Mouse (Mus musculus) effector memory CD4-positive, alpha-beta T cell, adult 5 months (primary cell): ENCODE data around the gene Pmis2. TPM values are rescaled to one million over a fixed set of nuclear protein-coding genes. Genes with fewer than 3 reads are reported as not detected.

Experiments
- polyA plus RNA-seq: library from polyadenylated mRNA; unstranded; fragments of 100-300 nt; shearing (Covaris generic); gene quantifications from one replicate; pipeline ENCODE4 v1.2.1, GENCODE M21; 2017

Gene Pmis2
- 0.56 TPM for polyA plus RNA-seq

DNA sequence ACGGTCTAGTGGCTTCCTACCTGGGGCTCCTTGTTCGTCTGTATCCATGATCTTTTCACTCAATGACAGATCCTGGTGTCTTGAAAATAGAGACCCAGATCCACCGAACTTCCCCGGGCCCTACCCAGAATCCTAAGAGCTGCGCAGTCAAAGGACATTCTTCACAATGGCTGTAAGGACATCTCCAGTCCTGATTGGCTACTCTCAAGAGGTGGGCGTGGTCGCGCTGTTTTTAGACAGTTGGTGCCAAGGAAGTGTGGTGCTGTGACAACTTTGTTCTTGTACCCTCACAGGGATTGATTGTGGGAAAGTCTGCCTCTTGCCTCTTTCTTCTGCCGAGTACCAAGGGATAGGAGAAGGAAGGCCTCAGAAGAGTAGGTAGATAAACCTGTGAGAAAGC, at the start of gene Pmis2:
Gene Pmis2, minus strand, starts transcription at position 126 of the 400 bp plus-strand sequence.

DNA sequence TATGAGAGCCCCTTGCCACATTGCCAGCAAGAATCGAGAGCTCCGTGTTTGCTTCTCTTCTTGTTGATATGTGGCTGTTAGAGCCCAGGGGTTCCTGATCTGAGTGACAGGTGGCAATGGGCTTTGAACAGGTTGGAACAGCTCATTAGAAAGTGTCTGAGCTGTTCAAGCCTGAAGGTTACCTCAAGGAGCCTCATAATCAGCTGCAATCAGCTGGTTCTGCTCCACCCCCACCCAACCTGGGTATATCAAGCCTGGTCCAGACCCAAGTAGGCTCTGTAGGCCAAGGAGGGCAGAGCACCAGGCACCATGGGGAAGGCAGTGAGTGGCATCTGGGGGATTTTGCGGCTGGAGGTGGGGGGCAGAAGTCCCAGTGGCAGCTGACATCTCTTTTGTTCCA, 40.5 kb upstream of the Pmis2 start, which contains the start of gene Atp4a:
Gene Atp4a, plus strand, starts transcription at position 268 of the 400 bp plus-strand sequence.

DNA sequence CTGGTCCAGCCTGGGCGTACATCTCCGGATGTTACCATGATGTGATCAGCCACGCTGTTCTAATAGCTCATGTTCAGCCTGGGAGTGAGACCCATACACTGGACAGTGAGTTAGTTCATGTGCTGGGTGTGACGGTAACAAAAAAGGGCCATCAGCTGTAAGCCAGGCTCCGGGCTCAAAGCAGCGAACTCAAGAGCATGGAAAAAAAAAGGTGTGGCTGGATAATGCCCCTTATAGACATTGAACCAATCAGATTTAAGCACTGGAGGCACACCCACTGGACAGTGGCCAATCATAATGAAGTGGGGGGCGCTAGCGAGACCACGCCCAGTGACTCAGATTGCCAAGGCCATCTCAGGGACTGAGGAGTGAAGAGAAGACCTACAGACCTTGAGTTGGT, 27.2 kb upstream of the Pmis2 start, which contains the start of gene 2200002J24Rik:
Gene 2200002J24Rik, plus strand, starts transcription at position 338 of the 400 bp plus-strand sequence.

DNA sequence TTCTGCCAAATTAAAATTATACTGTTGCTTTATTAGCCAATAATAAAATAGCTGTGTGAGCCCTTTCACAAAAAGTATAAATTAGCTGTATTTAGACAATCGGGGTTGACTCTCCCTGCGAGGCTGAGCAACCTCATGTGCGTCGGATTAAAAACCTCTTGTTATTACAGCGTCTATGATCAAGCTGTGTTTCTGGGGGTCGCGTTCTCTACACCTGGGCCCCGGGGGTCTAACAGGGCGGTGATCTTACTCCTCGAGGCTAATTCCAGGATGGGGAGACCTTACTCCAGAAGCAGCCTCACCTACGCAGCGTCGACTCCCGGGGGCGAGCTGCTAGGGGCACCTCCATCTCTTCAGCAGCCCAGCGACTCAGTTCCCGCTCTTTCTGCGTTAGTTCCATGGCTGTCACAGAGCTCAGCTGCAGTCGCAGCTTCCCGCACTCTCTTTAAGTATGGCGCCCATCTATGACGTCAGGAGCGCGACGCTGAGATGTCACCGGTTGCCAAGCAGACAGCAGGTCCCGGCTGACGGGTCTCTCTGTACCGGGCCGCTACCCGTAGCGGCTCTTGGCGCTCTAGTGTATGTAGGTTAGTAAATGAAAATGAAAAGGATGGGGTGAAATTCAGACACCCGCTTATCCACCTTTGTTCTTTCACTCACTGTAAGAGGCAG, 6.7 kb downstream of the Pmis2 start, which contains the start of gene Haus5:
Gene Haus5, minus strand, starts transcription at position 466 of the 672 bp plus-strand sequence.

DNA sequence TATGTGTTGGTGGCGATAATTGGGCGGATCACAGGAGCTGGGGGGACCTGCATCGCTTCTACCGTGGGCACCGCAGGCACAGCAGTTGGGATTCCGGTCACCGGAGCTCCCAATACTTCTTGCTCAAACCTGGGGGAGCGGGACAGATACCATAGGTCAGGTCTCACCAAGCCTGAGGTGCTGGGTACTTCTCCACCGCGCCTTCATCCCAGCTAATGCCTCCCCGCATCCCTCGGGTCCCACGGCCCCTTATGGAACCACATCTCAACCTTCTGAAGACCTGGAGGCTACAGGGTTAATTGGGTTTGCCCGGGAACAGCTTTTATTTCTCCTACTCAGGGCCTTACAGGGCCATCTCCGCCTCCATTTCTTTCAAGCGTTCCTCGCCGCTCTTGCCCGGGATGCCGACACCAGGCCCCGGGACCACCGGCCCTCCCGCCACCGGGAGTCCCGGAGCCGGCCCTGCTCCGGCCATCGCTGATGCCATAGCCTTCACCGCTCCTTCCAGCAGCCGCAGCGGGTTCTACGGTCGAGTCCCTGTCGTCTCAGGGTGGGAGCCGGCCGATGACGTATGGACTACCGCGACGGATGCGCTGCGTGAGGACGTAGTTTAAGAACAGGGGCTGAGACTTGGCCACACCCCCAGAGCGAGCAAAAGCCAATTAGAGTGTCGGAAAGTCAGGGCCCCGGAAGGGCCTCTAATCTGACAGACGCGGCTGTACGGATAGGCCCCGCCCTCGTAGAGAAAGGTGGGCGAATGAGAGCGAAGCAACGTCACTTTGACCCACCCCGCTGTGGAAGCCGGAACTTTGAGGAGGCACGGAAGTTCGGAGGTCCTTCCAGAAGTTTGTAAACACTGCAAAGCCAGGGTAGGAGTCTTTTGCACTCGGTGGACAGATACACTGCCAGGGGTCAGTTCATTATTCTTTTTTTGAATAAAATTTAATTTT, 21.5 kb downstream of the Pmis2 start, which contains the start of gene Rbm42:
Gene Rbm42, minus strand, starts transcription at position 727 of the 950 bp plus-strand sequence.

DNA sequence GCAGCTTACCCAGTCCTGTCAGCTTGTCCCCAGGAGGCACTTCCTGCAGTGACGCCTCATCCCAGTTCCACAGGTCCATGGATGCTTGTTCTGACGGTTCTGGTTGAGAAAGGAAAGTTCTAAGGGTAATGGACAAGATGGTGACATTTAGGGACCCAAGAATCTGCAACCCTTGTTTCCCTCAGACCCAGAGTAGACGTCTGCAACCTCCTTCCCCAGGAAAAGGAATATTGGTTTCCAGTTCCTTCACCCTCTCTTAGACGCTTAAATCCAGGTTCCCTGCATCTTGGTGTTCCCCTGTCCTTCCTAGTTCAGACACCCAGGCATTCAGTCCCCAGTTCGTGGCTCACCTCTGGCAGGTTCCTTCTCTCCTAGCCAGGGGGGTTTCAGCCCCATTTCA, 35.7 kb downstream of the Pmis2 start, which contains the start of gene Etv2:
Gene Etv2, minus strand, starts transcription at position 101 of the 400 bp plus-strand sequence.

DNA sequence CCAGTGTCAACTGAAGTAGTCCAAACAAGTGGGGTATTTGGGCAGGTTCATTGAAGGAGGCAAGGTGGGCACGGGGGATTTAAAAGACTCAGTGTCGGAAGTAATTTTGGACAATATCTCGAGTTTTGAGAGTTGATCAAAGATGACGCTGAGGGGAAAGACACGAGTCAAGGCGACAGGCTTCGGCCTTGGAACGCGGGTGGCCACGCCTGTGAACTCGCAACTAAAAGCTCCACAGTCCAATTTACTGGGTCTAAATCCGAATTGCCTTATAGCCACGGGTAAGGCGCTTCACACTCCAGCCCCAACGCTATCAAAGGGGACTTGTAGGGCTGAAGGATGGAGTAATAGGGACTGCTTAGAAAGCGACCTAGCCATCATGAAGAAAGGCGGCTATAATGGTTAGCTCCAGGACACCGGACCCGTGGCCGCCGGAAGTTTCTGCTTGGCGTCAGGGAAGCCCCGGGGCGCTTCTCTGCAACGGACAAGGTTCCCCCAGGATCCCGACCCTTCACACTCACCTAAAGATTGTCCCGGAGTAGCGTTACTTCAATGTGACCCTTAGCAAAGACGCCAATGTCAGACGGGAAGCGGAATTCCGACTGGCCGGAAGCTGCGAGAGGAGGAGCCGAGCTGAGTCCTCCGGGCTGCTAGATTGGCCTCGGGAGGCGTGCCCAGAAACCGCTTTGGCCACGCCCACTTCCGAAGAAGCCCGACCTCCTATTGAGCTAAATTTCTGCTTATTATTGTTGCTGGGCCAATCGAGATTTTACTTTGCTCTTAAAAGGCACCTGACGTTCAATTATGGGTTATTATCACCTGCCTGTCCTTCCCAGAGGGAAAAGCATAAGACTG, 45.6 kb downstream of the Pmis2 start, which contains the start of gene Cox6b1:
Gene Cox6b1, minus strand, starts transcription at position 622 of the 855 bp plus-strand sequence.

Other genes starting within 250 kb of the Pmis2 start
- 853 TPM for gene Nfkbid, start 249.9 kb downstream of the Pmis2 start, polyA plus RNA-seq
- gene Aplp1, start 226.1 kb downstream of the Pmis2 start, polyA plus RNA-seq, result 34.3 TPM
- gene Kirrel2, start 213.9 kb downstream of the Pmis2 start, polyA plus RNA-seq, result 0.25 TPM
- not detected for gene Nphs1, start 213.3 kb downstream of the Pmis2 start, polyA plus RNA-seq
- not detected for gene Prodh2, start 178.0 kb downstream of the Pmis2 start, polyA plus RNA-seq
- gene Arhgap33, start 136.5 kb downstream of the Pmis2 start, polyA plus RNA-seq, result 1.0 TPM
- gene Hspb6, start 119.4 kb downstream of the Pmis2 start, polyA plus RNA-seq, result 3.3 TPM
- gene Proser3, start 119.3 kb downstream of the Pmis2 start, polyA plus RNA-seq, result 3.3 TPM
- gene Lin37, start 111.8 kb downstream of the Pmis2 start, polyA plus RNA-seq, result 48.0 TPM
- gene U2af1l4, start 108.3 kb downstream of the Pmis2 start, polyA plus RNA-seq, result 84.8 TPM
- gene Gm49396, start 108.3 kb downstream of the Pmis2 start, polyA plus RNA-seq, result 57.8 TPM
- 137 TPM for gene Psenen, start 108.0 kb downstream of the Pmis2 start, polyA plus RNA-seq
- gene Igflr1, start 106.2 kb downstream of the Pmis2 start, polyA plus RNA-seq, result 59.7 TPM
- 14.0 TPM for gene Kmt2b, start 82.9 kb downstream of the Pmis2 start, polyA plus RNA-seq
- gene Zbtb32, start 72.7 kb downstream of the Pmis2 start, polyA plus RNA-seq, result 12.8 TPM
- 0.79 TPM for gene Upk1a, start 58.8 kb downstream of the Pmis2 start, polyA plus RNA-seq
- gene Cox6b1, start 45.5 kb downstream of the Pmis2 start, polyA plus RNA-seq, result 388 TPM
- not detected for gene Etv2, start 35.8 kb downstream of the Pmis2 start, polyA plus RNA-seq
- 194 TPM for gene Rbm42, start 21.3 kb downstream of the Pmis2 start, polyA plus RNA-seq
- gene Haus5, start 6.6 kb downstream of the Pmis2 start, polyA plus RNA-seq, result 36.3 TPM
- not detected for gene 2200002J24Rik, start 27.3 kb upstream of the Pmis2 start, polyA plus RNA-seq
- gene Atp4a, start 40.6 kb upstream of the Pmis2 start, polyA plus RNA-seq, result not detected
- 51.5 TPM for gene Tmem147, start 57.9 kb upstream of the Pmis2 start, polyA plus RNA-seq
- gene Gapdhs, start 72.1 kb upstream of the Pmis2 start, polyA plus RNA-seq, result not detected
- gene Sbsn, start 79.9 kb upstream of the Pmis2 start, polyA plus RNA-seq, result 0.17 TPM
- gene Dmkn, start 92.2 kb upstream of the Pmis2 start, polyA plus RNA-seq, result not detected
- gene Krtdap, start 116.3 kb upstream of the Pmis2 start, polyA plus RNA-seq, result not detected
- not detected for gene Ffar2, start 152.2 kb upstream of the Pmis2 start, polyA plus RNA-seq
- not detected for gene Ffar3, start 184.6 kb upstream of the Pmis2 start, polyA plus RNA-seq
- 0.09 TPM for gene Ffar1, start 190.0 kb upstream of the Pmis2 start, polyA plus RNA-seq
- 28.6 TPM for gene Cd22, start 208.7 kb upstream of the Pmis2 start, polyA plus RNA-seq
- not detected for gene Mag, start 243.3 kb upstream of the Pmis2 start, polyA plus RNA-seq